Mouse (Mus musculus): ENCODE data around the gene Sqor. TPM values are rescaled to one million over a fixed set of nuclear protein-coding genes. Genes with fewer than 3 reads are reported as not detected.

Sqor gene
- polyA plus RNA-seq (2012; rRNA removed) (1.1 and 1.7 TPM in 2 replicates), polyA plus RNA-seq (2014; fragmentation: Nextera tagmentation; extraction: Ambion mirVana) (3.9 and 4.0 TPM in 2 replicates)

DNA sequence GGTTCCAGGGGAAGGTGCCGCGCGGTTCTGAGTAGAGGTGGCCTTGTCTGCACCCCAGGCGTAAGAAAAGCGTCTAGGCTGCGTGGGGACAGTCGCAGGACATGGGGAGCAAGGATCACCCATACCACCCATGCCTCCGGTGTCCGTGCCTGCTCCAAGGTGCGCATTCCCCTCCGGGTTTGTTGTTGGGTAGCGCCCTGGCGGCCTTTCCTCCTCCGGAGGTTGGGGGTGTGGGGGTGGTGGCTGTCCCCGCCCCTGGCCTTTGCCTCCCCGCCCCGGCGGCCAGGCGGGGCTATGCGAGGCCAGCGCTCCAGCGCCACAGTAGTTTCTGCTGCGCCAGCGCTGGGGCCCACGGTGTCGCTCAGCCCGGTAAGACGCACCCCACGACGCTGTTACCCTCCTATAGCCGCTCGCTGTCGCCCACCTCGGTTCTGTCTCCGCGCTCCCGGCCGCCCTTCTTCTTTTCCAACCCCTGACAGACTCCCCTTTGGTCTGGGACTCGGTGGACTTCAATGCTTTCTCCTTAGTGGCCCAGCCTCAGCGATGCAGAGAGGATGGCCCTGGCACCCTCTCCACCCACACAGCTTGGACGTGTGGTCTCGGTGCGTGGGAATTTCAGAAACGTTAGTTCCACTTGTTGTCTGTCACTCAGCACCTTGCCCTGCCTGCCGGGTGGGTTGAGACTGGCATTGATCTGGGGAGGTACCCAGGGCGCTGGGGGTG is at the start of gene Sqor:
Gene Sqor (plus strand): TSS at position 167 of the 723 bp plus-strand sequence.
- H3K9me3 ChIP-seq (ENCODE audit: control insufficient read depth, low read length), result no peaks in the 10 kb centered on the region
- peak within 1 kb of the TSS; percentile 30 to 39 for H3K4me3 ChIP-seq (ENCODE audit: insufficient read depth in 1 of 2, low read depth in 2 of 2, low read length in 2 of 2)
- H3K4me2 ChIP-seq (ENCODE audit: low read depth), result peak within 1 kb of the TSS; percentile 66
- H3K27ac ChIP-seq, result no peak within 1 kb of the TSS
- no peak within 1 kb of the TSS for H3K9ac ChIP-seq (replicated peaks)
- H3K27me3 ChIP-seq (ENCODE audit: control insufficient read depth, insufficient read depth, low read length), result peaks cover 3% of the 10 kb centered on the region
- no peaks in the 10 kb centered on the region for H3K36me3 ChIP-seq (replicated peaks; ENCODE audit: control insufficient read depth, insufficient read depth, low read depth)
- WGBS (ENCODE audit: insufficient replicate concordance), result 2% methylated on average over 40 of the region's 46 CpGs
- peak in 2 of 3 experiments; percentile 19 to 27 for DNase-seq (ENCODE audit: low read depth in 3 of 3, low spot score in 3 of 3)
- peak; percentile 9; the same call in 1 of the 2 replicates for TF ChIP-seq CTCF (IDR thresholded peaks at IDR 0.05; ENCODE audit: low read depth)
- no peak for TF ChIP-seq EP300 (IDR thresholded peaks at IDR 0.05; ENCODE audit: low read depth)
- ATAC-seq (ENCODE audit: insufficient read depth), result peak; percentile 74
- peaks cover 2 to 3% of the 10 kb centered on the region in 2 experiments; a peak in 1 of 4 replicates for H3K4me1 ChIP-seq (replicated peaks; ENCODE audit: control insufficient read depth in 2 of 2, insufficient read depth in 2 of 2, low read length in 1 of 2)

DNA sequence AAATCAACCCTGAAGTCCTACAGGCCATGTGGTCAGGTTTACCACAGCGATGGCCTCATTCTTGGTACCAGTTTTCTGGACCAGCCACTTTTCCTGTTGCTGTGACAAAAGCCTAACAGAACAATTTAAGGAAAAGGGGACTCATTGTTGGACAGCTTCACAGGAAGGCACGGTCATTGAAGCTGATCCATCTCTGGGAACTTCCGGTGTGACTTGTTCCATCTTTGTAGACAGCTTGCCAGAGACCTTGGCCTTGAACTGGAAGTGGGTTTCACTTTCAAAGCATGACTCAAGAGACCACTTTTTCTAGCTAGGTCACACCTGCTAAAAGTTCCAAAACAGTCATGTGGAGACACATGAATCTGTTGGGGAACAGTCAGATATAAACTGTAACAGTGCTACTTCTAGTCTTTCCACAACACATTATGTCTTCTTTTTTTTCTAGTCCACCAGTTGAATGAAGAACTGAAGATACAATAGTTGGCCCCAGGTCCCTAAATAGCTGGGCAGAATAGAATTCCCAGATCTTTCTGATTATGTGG is 48.7 kb upstream of the Sqor start:
- no peak overlapping the region for H3K27ac ChIP-seq
- no peaks in the 10 kb centered on the region for H3K27me3 ChIP-seq (ENCODE audit: control insufficient read depth, insufficient read depth, low read length)
- 30% methylated on average over 3 of the region's 3 CpGs for WGBS (ENCODE audit: insufficient replicate concordance)
- H3K4me3 ChIP-seq (ENCODE audit: insufficient read depth in 1 of 2, low read depth in 2 of 2, low read length in 2 of 2), result no peak overlapping the region
- H3K9ac ChIP-seq (replicated peaks), result no peak overlapping the region
- no peak overlapping the region for H3K4me2 ChIP-seq (ENCODE audit: low read depth)
- TF ChIP-seq EP300 (IDR thresholded peaks at IDR 0.05; ENCODE audit: low read depth) (no peak), CTCF (IDR thresholded peaks at IDR 0.05; ENCODE audit: low read depth) (no peak)
- DNase-seq (ENCODE audit: low read depth in 3 of 3, low spot score in 3 of 3), result no peak
- no peaks in the 10 kb centered on the region for H3K36me3 ChIP-seq (replicated peaks; ENCODE audit: control insufficient read depth, insufficient read depth, low read depth)
- ATAC-seq (ENCODE audit: insufficient read depth), result no peak
- H3K9me3 ChIP-seq (ENCODE audit: control insufficient read depth, low read length), result no peaks in the 10 kb centered on the region
- no peaks in the 10 kb centered on the region for H3K4me1 ChIP-seq (replicated peaks; ENCODE audit: control insufficient read depth in 2 of 2, insufficient read depth in 2 of 2, low read length in 1 of 2)

DNA sequence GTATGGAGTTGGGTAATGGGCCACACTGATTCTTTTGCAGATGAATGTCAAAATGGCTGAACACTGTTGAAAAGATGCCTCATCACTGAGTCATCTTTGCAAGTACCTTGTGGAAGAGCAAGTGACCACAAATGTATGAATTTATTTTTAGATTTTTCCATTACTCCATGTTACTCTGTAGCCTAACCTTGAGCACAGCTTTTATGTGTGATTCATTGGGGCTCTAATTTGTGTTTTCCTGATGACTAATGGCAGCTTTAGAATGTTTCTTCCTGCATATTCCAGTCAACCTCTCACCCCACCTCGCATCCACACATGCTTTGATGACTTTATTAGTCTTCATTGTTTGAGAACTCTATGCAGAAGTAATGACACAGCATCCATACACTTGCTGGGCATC is 45.8 kb upstream of the Sqor start:
- H3K4me2 ChIP-seq (ENCODE audit: low read depth), result no peak overlapping the region
- no peak overlapping the region for H3K9ac ChIP-seq (replicated peaks)
- no peak for DNase-seq (ENCODE audit: low read depth in 3 of 3, low spot score in 3 of 3)
- TF ChIP-seq CTCF (IDR thresholded peaks at IDR 0.05; ENCODE audit: low read depth) (no peak), EP300 (IDR thresholded peaks at IDR 0.05; ENCODE audit: low read depth) (no peak)
- 33% methylated on average over 1 of the region's 1 CpGs for WGBS (ENCODE audit: insufficient replicate concordance)
- no peak overlapping the region for H3K27ac ChIP-seq
- no peaks in the 10 kb centered on the region for H3K9me3 ChIP-seq (ENCODE audit: control insufficient read depth, low read length)
- H3K4me1 ChIP-seq (replicated peaks; ENCODE audit: control insufficient read depth in 2 of 2, insufficient read depth in 2 of 2, low read length in 1 of 2), result no peaks in the 10 kb centered on the region
- no peaks in the 10 kb centered on the region for H3K36me3 ChIP-seq (replicated peaks; ENCODE audit: control insufficient read depth, insufficient read depth, low read depth)
- ATAC-seq (ENCODE audit: insufficient read depth), result no peak
- no peaks in the 10 kb centered on the region for H3K27me3 ChIP-seq (ENCODE audit: control insufficient read depth, insufficient read depth, low read length)
- no peak overlapping the region for H3K4me3 ChIP-seq (ENCODE audit: insufficient read depth in 1 of 2, low read depth in 2 of 2, low read length in 2 of 2)

GRCm38 (mm10) chr2:122720564-122720963 is 44.5 kb upstream of the Sqor start:
- Histone ChIP-seq H3K4me3 (ENCODE audit: insufficient read depth in 1 of 2, low read depth in 2 of 2, low read length in 2 of 2) (no peak overlapping the region), H3K4me2 (ENCODE audit: low read depth) (no peak overlapping the region), H3K27me3 (ENCODE audit: control insufficient read depth, insufficient read depth, low read length) (no peaks in the 10 kb centered on the region), H3K9ac (replicated peaks) (no peak overlapping the region), H3K9me3 (ENCODE audit: control insufficient read depth, low read length) (no peaks in the 10 kb centered on the region), H3K4me1 (replicated peaks; ENCODE audit: control insufficient read depth in 2 of 2, insufficient read depth in 2 of 2, low read length in 1 of 2) (no peaks in the 10 kb centered on the region), H3K36me3 (replicated peaks; ENCODE audit: control insufficient read depth, insufficient read depth, low read depth) (no peaks in the 10 kb centered on the region), H3K27ac (no peak overlapping the region)
- ATAC-seq (ENCODE audit: insufficient read depth) (no peak), DNase-seq (ENCODE audit: low read depth in 3 of 3, low spot score in 3 of 3) (no peak)
- TF ChIP-seq EP300 (IDR thresholded peaks at IDR 0.05; ENCODE audit: low read depth) (no peak), CTCF (IDR thresholded peaks at IDR 0.05; ENCODE audit: low read depth) (no peak)
- 40% methylated on average over 3 of the region's 3 CpGs for WGBS (ENCODE audit: insufficient replicate concordance)

DNA sequence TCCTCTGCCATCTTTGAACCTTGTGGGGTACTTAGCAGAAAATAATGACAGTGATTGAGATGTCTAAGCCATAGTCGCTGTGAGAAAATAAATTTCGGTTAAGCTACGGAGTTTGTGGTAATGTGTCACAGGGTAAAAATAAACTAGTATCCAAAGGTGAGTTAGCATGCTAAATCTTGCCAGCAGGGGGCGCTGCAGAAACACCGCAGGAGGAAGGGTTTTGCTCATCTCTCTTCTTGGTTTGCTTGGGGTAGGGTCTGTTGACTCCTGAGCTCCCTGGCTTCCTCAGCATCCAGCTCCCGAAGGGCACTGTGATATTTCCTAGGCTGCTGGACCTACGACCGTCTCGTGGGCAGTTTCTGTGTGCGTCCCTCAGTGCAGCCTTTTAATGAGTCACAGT is 39.4 kb upstream of the Sqor start:
- DNase-seq (ENCODE audit: low read depth in 3 of 3, low spot score in 3 of 3), result no peak
- WGBS (ENCODE audit: insufficient replicate concordance), result 34% methylated on average over 10 of the region's 10 CpGs
- H3K9me3 ChIP-seq (ENCODE audit: control insufficient read depth, low read length), result no peaks in the 10 kb centered on the region

More for the DNA sequence above, 39.4 kb upstream of the Sqor start:
- Histone ChIP-seq H3K36me3 (replicated peaks; ENCODE audit: control insufficient read depth, insufficient read depth, low read depth) (no peaks in the 10 kb centered on the region), H3K4me2 (ENCODE audit: low read depth) (no peak overlapping the region), H3K4me3 (ENCODE audit: insufficient read depth in 1 of 2, low read depth in 2 of 2, low read length in 2 of 2) (no peak overlapping the region), H3K27me3 (ENCODE audit: control insufficient read depth, insufficient read depth, low read length) (no peaks in the 10 kb centered on the region; the same call in 1 of the 2 replicates), H3K4me1 (replicated peaks; ENCODE audit: control insufficient read depth in 2 of 2, insufficient read depth in 2 of 2, low read length in 1 of 2) (no peaks in the 10 kb centered on the region), H3K9ac (replicated peaks) (no peak overlapping the region), H3K27ac (no peak overlapping the region)
- TF ChIP-seq CTCF (IDR thresholded peaks at IDR 0.05; ENCODE audit: low read depth), result peak; percentile 84
- TF ChIP-seq EP300 (IDR thresholded peaks at IDR 0.05; ENCODE audit: low read depth), result no peak
- no peak for ATAC-seq (ENCODE audit: insufficient read depth)
